Mouse (Mus musculus) heart, embryonic 11.5 days (tissue): ENCODE results near the gene Ankzf1. TPM values are rescaled to one million over a fixed set of nuclear protein-coding genes. Genes with fewer than 3 reads are reported as not detected.
A peak's percentile ranks its signal among the peaks of the same experiment; 100 is the strongest.

ENCODE experiments used
- ATAC-seq: fragments of 200-750 bp; cut with Nextera tagmentation; replicated peaks from 2 replicates; pipeline ENCODE4 v1.8.0; 2017; ENCODE audit warnings: moderate library complexity; ENCODE audit not compliant: insufficient number of reproducible peaks, low FRiP score, low TSS enrichment
- H3K27ac ChIP-seq: fragments of 300-500 bp; sonication (generic); 2 replicates; pipeline ENCODE4 v1.5.1; 2014; ENCODE audit warnings: mild to moderate bottlenecking, low read depth, low read length
- H3K27me3 ChIP-seq: fragments of 300-500 bp; sonication (generic); 2 replicates; pipeline ENCODE4 v1.6.1; 2014; ENCODE audit warnings: mild to moderate bottlenecking, low read length, mixed read lengths; ENCODE audit not compliant: control insufficient read depth, insufficient read depth
- H3K36me3 ChIP-seq: fragments of 300-500 bp; sonication (generic); 2 replicates; pipeline ENCODE4 v1.6.1; 2014; ENCODE audit warnings: mild to moderate bottlenecking, low read length, moderate library complexity, mixed read lengths; ENCODE audit not compliant: control insufficient read depth, insufficient read depth
- H3K4me1 ChIP-seq: fragments of 300-500 bp; sonication (generic); 2 replicates; pipeline ENCODE4 v1.6.1; 2014; ENCODE audit warnings: low read length; ENCODE audit not compliant: control insufficient read depth, insufficient read depth
- H3K4me2 ChIP-seq: fragments of 300-500 bp; sonication (generic); 2 replicates; pipeline ENCODE4 v1.6.1; 2014; ENCODE audit warnings: mild to moderate bottlenecking, moderate library complexity
- H3K4me3 ChIP-seq: fragments of 300-500 bp; sonication (generic); 2 replicates; pipeline ENCODE4 v1.5.1; 2014; ENCODE audit warnings: low read depth, low read length
- H3K9ac ChIP-seq: fragments of 300-500 bp; sonication (generic); 2 replicates; pipeline ENCODE4 v1.6.1; 2014; ENCODE audit warnings: mild to moderate bottlenecking, low read depth, low read length, moderate library complexity
- H3K9me3 ChIP-seq: fragments of 300-500 bp; sonication (generic); replicated peaks from 2 replicates; pipeline ENCODE4 v1.6.1; 2016; ENCODE audit warnings: low read length; ENCODE audit not compliant: control insufficient read depth
- WGBS: fragments of 180-500 bp; shearing (Covaris S2); extraction: QIAGEN DNeasy Blood & Tissue Kit; methylation state at CpG from one replicate; pipeline ENCODE4 v1.1.7; 2014; ENCODE audit not compliant: insufficient replicate concordance; 5-methylcytosine and 5-hydroxymethylcytosine counted together
- polyA plus RNA-seq: library from polyadenylated mRNA; unstranded; fragments of >200 nt; fragmentation: Nextera tagmentation; extraction: Ambion mirVana; gene quantifications from 2 replicates; pipeline ENCODE4 v1.2.1, GENCODE M21; 2014

The Ankzf1 gene
- polyA plus RNA-seq, 1 experiment from 2014 or later = 18.7 TPM

- peak overlapping the region; percentile 44 for H3K4me3 ChIP-seq
- H3K27me3 ChIP-seq = peaks cover 11% of the 10 kb centered on the region
- H3K27ac ChIP-seq = no peak overlapping the region
- ATAC-seq = no peak
- peak overlapping the region; percentile 97 for H3K4me2 ChIP-seq
- peaks cover 22% of the 10 kb centered on the region for H3K4me1 ChIP-seq
- H3K9me3 ChIP-seq = no peaks in the 10 kb centered on the region
- peak overlapping the region; percentile 70 for H3K9ac ChIP-seq
- whole genome bisulfite sequencing = 12% methylated on average over 34 of the region's 34 CpGs
- peaks cover 5% of the 10 kb centered on the region for H3K36me3 ChIP-seq
Observed at GRCm38 (mm10) chr1:75208967-75209678, 17.2 kb downstream of the Ankzf1 start.

GRCm38 (mm10) chr1:75210136-75211087 lies 18.5 kb downstream of the Ankzf1 start, which contains the start of the genes Glb1l and Stk16:
Glb1l (minus strand) TSS chr1:75210813.
Stk16 (plus strand) TSS chr1:75210838.
- Histone ChIP-seq H3K4me3 (peak within 1 kb of the TSS; percentile 99), H3K27ac (peak within 1 kb of the TSS; percentile 29; the same call in 1 of the 2 replicates), H3K9me3 (no peaks in the 10 kb centered on the region), H3K9ac (peak within 1 kb of the TSS; percentile 95), H3K4me2 (peak within 1 kb of the TSS; percentile 97), H3K27me3 (peaks cover 11% of the 10 kb centered on the region), H3K4me1 (peaks cover 22% of the 10 kb centered on the region), H3K36me3 (peaks cover 5% of the 10 kb centered on the region)
- WGBS = 5% methylated on average over 42 of the region's 42 CpGs
- ATAC-seq = peak; percentile 92

- peaks cover 9% of the 10 kb centered on the region for H3K36me3 ChIP-seq
- no peaks in the 10 kb centered on the region for H3K9me3 ChIP-seq
- H3K4me2 ChIP-seq = peak overlapping the region; percentile 97
- ATAC-seq = no peak
- peak overlapping the region; percentile 29; the same call in 1 of the 2 replicates for H3K27ac ChIP-seq
- peak overlapping the region; percentile 95 for H3K9ac ChIP-seq
- H3K4me1 ChIP-seq = peaks cover 22% of the 10 kb centered on the region
- peak overlapping the region; percentile 99 for H3K4me3 ChIP-seq
- 11% methylated on average over 17 of the region's 17 CpGs for WGBS
- H3K27me3 ChIP-seq = peaks cover 15% of the 10 kb centered on the region
Observed at GRCm38 (mm10) chr1:75211141-75211708, 19.3 kb downstream of the Ankzf1 start.

- Histone ChIP-seq H3K4me1 (peaks cover 22% of the 10 kb centered on the region), H3K27ac (no peak overlapping the region), H3K9ac (no peak overlapping the region), H3K9me3 (no peaks in the 10 kb centered on the region), H3K4me3 (no peak overlapping the region), H3K4me2 (peak overlapping the region; percentile 8; the same call in 1 of the 2 replicates), H3K36me3 (peaks cover 9% of the 10 kb centered on the region), H3K27me3 (peaks cover 26% of the 10 kb centered on the region)
- no peak for ATAC-seq
- 85% methylated on average over 4 of the region's 4 CpGs for WGBS
Observed at GRCm38 (mm10) chr1:75212542-75212941, 20.6 kb downstream of the Ankzf1 start.

- H3K4me2 ChIP-seq = no peak overlapping the region
- peaks cover 9% of the 10 kb centered on the region for H3K36me3 ChIP-seq
- no peak overlapping the region for H3K9ac ChIP-seq
- no peak overlapping the region for H3K4me3 ChIP-seq
- no peak for ATAC-seq
- H3K27ac ChIP-seq = no peak overlapping the region
- H3K9me3 ChIP-seq = no peaks in the 10 kb centered on the region
- H3K27me3 ChIP-seq = peaks cover 32% of the 10 kb centered on the region
- H3K4me1 ChIP-seq = peaks cover 22% of the 10 kb centered on the region
- 79% methylated on average over 7 of the region's 7 CpGs for WGBS
Observed at GRCm38 (mm10) chr1:75213096-75213495, 21.1 kb downstream of the Ankzf1 start.

GRCm38 (mm10) chr1:75214442-75214841 lies 22.5 kb downstream of the Ankzf1 start:
- Histone ChIP-seq H3K9me3 (no peaks in the 10 kb centered on the region), H3K27ac (no peak overlapping the region), H3K36me3 (peaks cover 9% of the 10 kb centered on the region), H3K4me2 (no peak overlapping the region), H3K4me1 (peaks cover 23% of the 10 kb centered on the region), H3K9ac (no peak overlapping the region), H3K27me3 (peaks cover 33% of the 10 kb centered on the region), H3K4me3 (no peak overlapping the region)
- no peak for ATAC-seq
- WGBS = 70% methylated on average over 2 of the region's 2 CpGs

- no peak overlapping the region for H3K4me3 ChIP-seq
- H3K9me3 ChIP-seq = no peaks in the 10 kb centered on the region
- H3K9ac ChIP-seq = no peak overlapping the region
- no peak overlapping the region for H3K4me2 ChIP-seq
- no peak for ATAC-seq
- H3K27me3 ChIP-seq = peaks cover 33% of the 10 kb centered on the region
- 71% methylated on average over 5 of the region's 5 CpGs for WGBS
- H3K4me1 ChIP-seq = peaks cover 25% of the 10 kb centered on the region
- H3K27ac ChIP-seq = no peak overlapping the region
- peaks cover 9% of the 10 kb centered on the region for H3K36me3 ChIP-seq
Observed at GRCm38 (mm10) chr1:75214886-75215285, 22.9 kb downstream of the Ankzf1 start.

GRCm38 (mm10) chr1:75215785-75216184 lies 23.8 kb downstream of the Ankzf1 start:
- ATAC-seq = no peak
- Histone ChIP-seq H3K4me3 (no peak overlapping the region), H3K9me3 (no peaks in the 10 kb centered on the region), H3K27ac (no peak overlapping the region), H3K4me1 (peaks cover 21% of the 10 kb centered on the region), H3K36me3 (peaks cover 9% of the 10 kb centered on the region), H3K4me2 (no peak overlapping the region), H3K27me3 (peaks cover 42% of the 10 kb centered on the region), H3K9ac (no peak overlapping the region)
- WGBS = 95% methylated on average over 9 of the region's 9 CpGs
